Mouse (Mus musculus) lung, adult 2 months (tissue): ENCODE measurements around the gene Pcbp1.

ENCODE experiments used
- CTCF ChIP-seq: fragments of 200-500 bp; IDR thresholded peaks from 2 replicates; pipeline ENCODE4 v1.5.1; 2011; ENCODE audit warnings: mild to moderate bottlenecking, low read length, control low read depth; ENCODE audit not compliant: insufficient read depth
- POLR2A ChIP-seq: fragments of 200-500 bp; IDR thresholded peaks from 2 replicates; pipeline ENCODE4 v1.6.1; 2011; ENCODE audit warnings: low read depth, mild to moderate bottlenecking, control low read depth, low read length, borderline replicate concordance; ENCODE audit errors: extremely low read depth

DNA sequence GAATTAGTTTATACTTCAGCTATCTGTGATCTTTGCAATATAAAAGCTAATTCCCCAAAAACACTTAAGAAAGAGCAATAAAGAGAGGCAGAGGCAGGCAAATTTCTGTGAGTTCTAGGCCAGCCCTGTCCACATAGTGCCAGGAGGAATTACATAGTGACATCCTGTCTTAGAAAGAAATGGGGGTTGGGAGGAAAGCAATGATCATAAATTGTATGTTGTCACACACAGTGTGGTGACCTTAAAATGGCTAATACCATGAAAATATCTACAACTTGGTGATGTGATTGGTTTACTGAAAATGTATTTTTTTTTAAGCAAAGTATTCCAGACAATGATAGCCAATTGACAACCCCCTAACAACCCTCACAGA, 46.3 kb downstream of the Pcbp1 start:
- TF ChIP-seq POLR2A = no peak
- no peak for TF ChIP-seq CTCF
